Mouse (Mus musculus): ENCODE measurements around the gene Dlgap4.

DNA sequence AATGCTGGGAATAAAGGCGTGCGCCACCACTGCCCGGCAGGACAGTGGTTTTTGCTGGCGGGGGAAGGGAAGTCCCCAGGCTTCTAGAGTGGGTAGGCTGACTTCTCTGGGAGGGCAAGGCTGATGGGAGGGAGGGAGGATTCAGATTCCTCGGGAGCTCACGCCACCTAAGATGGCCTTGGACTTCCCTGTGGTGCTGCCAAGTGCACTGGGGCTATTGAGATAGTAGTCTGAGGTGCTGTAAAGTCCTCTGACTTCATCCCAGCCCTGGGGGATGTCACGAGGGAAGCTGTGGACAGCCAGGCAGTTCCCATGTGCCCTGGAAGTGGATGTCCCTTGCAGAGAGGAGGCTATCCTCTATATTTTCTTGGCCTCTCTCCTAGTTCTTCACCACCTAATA lies 124.5 kb downstream of the Dlgap4 start:
- TF ChIP-seq POLR2A (IDR thresholded peaks at IDR 0.05; ENCODE audit: insufficient read depth, low read depth, low read length) (no peak), EP300 (IDR thresholded peaks at IDR 0.05; ENCODE audit: insufficient read depth, low read depth, low read length) (peak; percentile 48; the same call in 1 of the 2 replicates), CTCF (IDR thresholded peaks at IDR 0.05) (no peak)
